Mouse (Mus musculus) stomach, embryonic 15.5 days (tissue): ENCODE data around the gene Tmem98. TPM values are rescaled to one million over a fixed set of nuclear protein-coding genes. Genes with fewer than 3 reads are reported as not detected.

Experiments
- ATAC-seq: fragments of 200-750 bp; cut with Nextera tagmentation; 2 replicates; pipeline ENCODE4 v1.8.0; 2017; ENCODE audit warnings: low read depth, moderate number of reproducible peaks, moderate TSS enrichment; ENCODE audit not compliant: insufficient read depth, low FRiP score
- H3K27ac ChIP-seq: fragments of 300-500 bp; sonication (generic); 2 replicates; pipeline ENCODE4 v1.5.1; 2015; ENCODE audit warnings: mild to moderate bottlenecking, inconsistent platforms
- H3K27me3 ChIP-seq: fragments of 300-500 bp; sonication (generic); replicated peaks from 2 replicates; pipeline ENCODE4 v1.6.1; 2015; ENCODE audit warnings: inconsistent platforms
- H3K36me3 ChIP-seq: fragments of 300-500 bp; sonication (generic); 2 replicates; pipeline ENCODE4 v1.6.1; 2015; ENCODE audit warnings: inconsistent platforms
- H3K4me1 ChIP-seq: fragments of 300-500 bp; sonication (generic); 2 replicates; pipeline ENCODE4 v1.6.1; 2015; ENCODE audit warnings: inconsistent platforms
- H3K4me2 ChIP-seq: fragments of 300-500 bp; sonication (generic); 2 replicates; pipeline ENCODE4 v1.6.1; 2015; ENCODE audit warnings: mild to moderate bottlenecking, inconsistent platforms
- H3K4me3 ChIP-seq: fragments of 300-500 bp; sonication (generic); replicated peaks from 2 replicates; pipeline ENCODE4 v1.5.1; 2015; ENCODE audit warnings: inconsistent platforms
- H3K9ac ChIP-seq: fragments of 300-500 bp; sonication (generic); 2 replicates; pipeline ENCODE4 v1.6.1; 2015; ENCODE audit warnings: inconsistent platforms
- H3K9me3 ChIP-seq: fragments of 300-500 bp; sonication (generic); 2 replicates; pipeline ENCODE4 v1.6.1; 2016; ENCODE audit warnings: inconsistent platforms
- WGBS: fragments of 180-500 bp; shearing (Covaris S2); methylation state at CpG from one replicate; pipeline ENCODE4 v1.1.7; 2015; 5-methylcytosine and 5-hydroxymethylcytosine counted together
- polyA plus RNA-seq: library from polyadenylated mRNA; unstranded; fragments of >200 nt; fragmentation: Nextera tagmentation; extraction: Ambion mirVana; gene quantifications from 2 replicates; pipeline ENCODE4 v1.2.1, GENCODE M21; 2015

Tmem98 gene
- 120 and 133 TPM in 2 replicates for polyA plus RNA-seq

DNA sequence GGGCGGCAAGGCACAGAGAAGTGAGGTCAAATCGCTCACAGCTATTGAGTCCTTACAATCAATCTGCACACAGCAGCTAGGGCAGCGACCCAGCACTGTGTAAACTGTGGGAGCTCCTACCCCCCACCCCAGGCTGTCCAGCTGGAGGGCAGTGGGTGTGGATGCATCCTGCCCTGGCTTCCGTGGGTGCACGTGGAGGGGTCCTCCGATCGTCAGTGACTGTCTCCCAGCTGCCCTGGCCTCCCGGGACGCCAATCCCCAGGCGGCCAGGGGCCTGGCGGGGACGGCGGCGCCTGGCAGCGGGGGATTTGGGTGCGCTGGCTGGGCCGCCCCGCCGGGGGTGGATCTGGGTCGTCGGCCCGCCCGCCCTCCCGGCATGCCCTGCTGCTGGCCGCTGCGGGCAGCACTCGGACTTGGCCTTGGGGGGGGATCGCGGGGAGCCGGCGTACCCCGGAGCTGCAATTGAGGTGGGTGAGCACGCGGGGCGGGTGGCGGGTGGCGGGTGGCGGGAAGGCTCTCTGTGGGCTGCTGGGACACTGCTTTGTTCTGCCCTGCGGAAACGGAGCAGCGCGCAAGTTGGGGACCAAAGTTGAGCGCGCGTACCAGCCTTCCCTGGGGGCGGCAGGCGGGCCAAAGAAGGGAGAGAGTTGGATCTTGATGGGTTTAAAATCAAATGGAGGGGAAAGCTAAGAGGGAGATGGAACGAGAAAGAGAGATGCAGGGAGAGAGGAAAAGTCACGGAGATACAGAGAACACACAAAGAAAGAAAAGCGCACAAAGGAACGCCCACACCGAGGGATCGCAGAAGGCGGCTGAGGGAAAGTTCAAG is at the start of gene Tmem98:
TSS of gene Tmem98 (plus strand) at position 183 of the 829 bp plus-strand sequence.
- Histone ChIP-seq H3K27me3 (no peaks in the 10 kb centered on the region), H3K27ac (peak within 1 kb of the TSS; percentile 88), H3K9ac (peak within 1 kb of the TSS; percentile 65), H3K4me2 (peak within 1 kb of the TSS; percentile 83), H3K4me3 (peak within 1 kb of the TSS; percentile 60), H3K9me3 (no peaks in the 10 kb centered on the region), H3K36me3 (peaks cover 6% of the 10 kb centered on the region; the same call in 1 of the 2 replicates), H3K4me1 (peaks cover 8% of the 10 kb centered on the region; the same call in 1 of the 2 replicates)
- WGBS, result 1% methylated on average over 51 of the region's 54 CpGs
- peak; percentile 65; the same call in 1 of the 2 replicates for ATAC-seq

DNA sequence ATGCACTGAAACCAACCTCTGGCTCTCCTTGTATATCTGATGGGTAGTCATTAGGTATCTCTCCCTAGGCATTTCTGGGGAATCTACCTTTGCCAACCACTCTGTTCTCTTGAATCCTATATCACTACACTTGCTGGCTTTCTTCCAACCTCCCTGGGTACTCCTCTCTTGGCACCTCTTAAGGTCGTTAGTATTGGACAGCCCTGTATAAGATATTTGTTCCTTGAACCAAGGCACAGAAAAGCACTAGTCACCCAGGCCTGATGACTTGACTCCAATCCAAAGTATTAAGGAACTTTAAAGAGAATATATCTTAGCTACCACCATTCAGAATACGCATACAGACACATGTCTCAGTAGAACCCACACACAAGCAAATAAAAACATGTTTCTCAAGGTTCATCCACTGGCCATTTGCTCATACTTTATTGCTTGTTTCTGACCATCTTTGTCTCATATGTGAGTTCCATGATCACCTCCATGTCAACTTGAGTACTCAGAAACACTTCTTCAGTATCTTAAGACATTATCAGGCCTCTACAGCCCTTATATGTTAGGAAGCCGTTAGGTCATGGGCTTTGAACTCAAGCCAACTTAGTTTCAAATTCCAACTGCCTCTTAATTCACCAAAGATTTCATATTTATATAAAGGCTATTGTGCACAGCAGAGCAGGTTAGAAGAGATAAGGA is 48.5 kb upstream of the Tmem98 start:
- H3K4me1 ChIP-seq, result no peaks in the 10 kb centered on the region
- no peak for ATAC-seq
- WGBS, result 81% methylated on average over 3 of the region's 3 CpGs
- no peaks in the 10 kb centered on the region for H3K36me3 ChIP-seq
- H3K27ac ChIP-seq, result no peak overlapping the region
- no peaks in the 10 kb centered on the region for H3K9me3 ChIP-seq
- H3K4me2 ChIP-seq, result no peak overlapping the region
- no peaks in the 10 kb centered on the region for H3K27me3 ChIP-seq
- H3K4me3 ChIP-seq, result no peak overlapping the region
- no peak overlapping the region for H3K9ac ChIP-seq

DNA sequence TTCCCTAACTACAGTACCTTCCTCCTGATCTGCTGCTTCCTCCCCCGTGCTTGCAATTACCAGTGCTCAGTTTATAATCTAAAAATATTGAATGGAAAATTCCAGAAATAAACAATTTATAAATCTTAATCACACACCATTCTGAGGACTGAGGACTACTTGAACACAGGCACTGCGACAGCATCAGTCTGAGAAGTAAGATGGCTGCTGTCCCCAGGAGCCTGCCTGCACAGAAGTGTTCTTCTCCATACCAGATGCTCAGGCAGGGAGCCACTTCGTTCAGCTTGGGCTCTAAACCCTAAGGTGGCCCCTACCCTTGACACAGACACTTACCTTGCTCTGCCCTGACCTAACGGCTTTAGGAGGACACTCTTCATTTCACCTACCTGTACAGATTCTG is 47.9 kb upstream of the Tmem98 start:
- no peaks in the 10 kb centered on the region for H3K27me3 ChIP-seq
- H3K4me2 ChIP-seq, result no peak overlapping the region
- no peaks in the 10 kb centered on the region for H3K36me3 ChIP-seq
- no peak for ATAC-seq
- H3K4me3 ChIP-seq, result no peak overlapping the region
- no peak overlapping the region for H3K27ac ChIP-seq
- WGBS, result 71% methylated on average over 4 of the region's 4 CpGs
- no peaks in the 10 kb centered on the region for H3K4me1 ChIP-seq
- no peak overlapping the region for H3K9ac ChIP-seq
- no peaks in the 10 kb centered on the region for H3K9me3 ChIP-seq

DNA sequence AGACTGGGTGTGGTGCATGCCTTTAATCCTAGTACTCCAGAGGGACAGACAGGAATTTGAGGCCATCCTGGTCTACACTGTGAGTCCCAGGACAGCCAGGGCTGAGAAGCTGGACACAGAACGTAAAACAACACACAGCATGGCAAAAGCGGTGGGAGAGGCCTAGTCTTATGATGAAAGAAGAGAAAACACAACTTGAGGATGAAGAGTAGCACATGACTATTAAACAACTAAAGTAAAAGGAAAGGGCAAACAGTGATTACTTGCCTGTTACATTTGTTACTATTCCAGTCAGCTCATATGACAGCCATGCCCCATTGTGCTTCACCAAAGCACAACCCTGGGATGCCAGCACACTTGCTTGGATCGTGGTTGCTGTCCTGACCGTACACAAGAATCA is 43.9 kb upstream of the Tmem98 start:
- Histone ChIP-seq H3K36me3 (no peaks in the 10 kb centered on the region), H3K27me3 (no peaks in the 10 kb centered on the region), H3K4me2 (no peak overlapping the region), H3K4me1 (no peaks in the 10 kb centered on the region), H3K9me3 (no peaks in the 10 kb centered on the region), H3K4me3 (no peak overlapping the region), H3K9ac (no peak overlapping the region), H3K27ac (no peak overlapping the region)
- 91% methylated on average over 4 of the region's 4 CpGs for WGBS
- no peak for ATAC-seq

DNA sequence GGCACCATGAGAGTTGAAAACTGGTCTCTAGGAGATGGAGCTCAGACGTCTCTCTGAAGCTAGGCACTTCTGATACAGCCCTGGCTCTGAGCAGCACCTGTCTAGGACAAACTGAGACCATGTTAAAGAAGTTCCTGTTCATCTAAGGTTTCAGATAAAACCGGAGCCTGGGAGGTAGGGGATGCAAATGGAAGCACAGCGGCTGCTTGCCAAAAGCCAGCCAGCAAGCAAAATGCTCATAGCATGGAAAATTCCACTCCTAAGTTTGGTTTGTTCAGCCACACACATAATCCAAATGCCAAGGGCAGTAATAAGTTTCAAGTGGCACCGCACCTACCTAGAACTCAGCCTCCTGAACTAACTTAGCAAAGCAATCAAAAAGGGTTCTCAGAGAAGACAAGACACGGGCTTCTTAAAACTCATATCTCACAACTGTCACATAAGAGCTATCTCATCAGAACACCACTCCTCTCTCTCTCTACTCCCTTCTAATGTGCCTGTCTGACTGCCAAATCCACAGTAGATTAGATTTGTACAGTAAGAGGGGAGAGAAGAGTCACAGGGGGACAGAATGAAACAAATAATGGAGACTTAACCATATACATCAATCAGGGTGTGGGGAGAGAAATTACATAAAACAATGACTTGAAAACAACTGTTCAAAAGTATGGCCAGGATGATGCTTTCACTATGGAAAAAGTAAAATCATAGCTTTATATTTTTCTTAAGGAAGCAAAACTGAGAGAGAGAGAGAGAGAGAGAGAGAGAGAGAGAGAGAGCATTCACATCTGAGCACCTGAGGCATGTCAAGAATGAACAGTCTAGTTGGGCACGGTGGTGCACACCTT is 43.3 kb upstream of the Tmem98 start:
- Histone ChIP-seq H3K4me3 (no peak overlapping the region), H3K27ac (no peak overlapping the region), H3K27me3 (no peaks in the 10 kb centered on the region), H3K36me3 (no peaks in the 10 kb centered on the region), H3K9ac (no peak overlapping the region), H3K4me1 (no peaks in the 10 kb centered on the region), H3K4me2 (no peak overlapping the region), H3K9me3 (no peaks in the 10 kb centered on the region)
- no peak for ATAC-seq
- 63% methylated on average over 6 of the region's 6 CpGs for WGBS

DNA sequence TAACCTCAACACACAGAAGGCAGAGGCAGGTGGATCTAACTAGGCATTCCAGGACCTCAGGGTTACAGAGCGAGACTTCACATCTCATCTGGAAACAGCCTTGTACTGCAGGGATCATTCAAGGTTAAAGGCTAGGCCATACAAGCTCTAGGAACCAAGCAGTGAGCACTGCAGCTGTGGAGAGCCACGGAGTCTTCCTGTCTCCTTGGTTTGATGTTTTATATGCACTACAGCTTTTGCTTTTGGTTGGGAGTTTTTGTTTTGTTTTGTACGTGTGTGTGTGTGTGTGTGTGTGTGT is 42.7 kb upstream of the Tmem98 start:
- no peak for ATAC-seq
- H3K27ac ChIP-seq, result no peak overlapping the region
- H3K4me1 ChIP-seq, result no peaks in the 10 kb centered on the region
- WGBS, result 69% methylated on average over 3 of the region's 3 CpGs
- H3K4me3 ChIP-seq, result no peak overlapping the region
- H3K4me2 ChIP-seq, result no peak overlapping the region
- H3K36me3 ChIP-seq, result no peaks in the 10 kb centered on the region
- H3K27me3 ChIP-seq, result no peaks in the 10 kb centered on the region
- no peak overlapping the region for H3K9ac ChIP-seq
- H3K9me3 ChIP-seq, result no peaks in the 10 kb centered on the region

DNA sequence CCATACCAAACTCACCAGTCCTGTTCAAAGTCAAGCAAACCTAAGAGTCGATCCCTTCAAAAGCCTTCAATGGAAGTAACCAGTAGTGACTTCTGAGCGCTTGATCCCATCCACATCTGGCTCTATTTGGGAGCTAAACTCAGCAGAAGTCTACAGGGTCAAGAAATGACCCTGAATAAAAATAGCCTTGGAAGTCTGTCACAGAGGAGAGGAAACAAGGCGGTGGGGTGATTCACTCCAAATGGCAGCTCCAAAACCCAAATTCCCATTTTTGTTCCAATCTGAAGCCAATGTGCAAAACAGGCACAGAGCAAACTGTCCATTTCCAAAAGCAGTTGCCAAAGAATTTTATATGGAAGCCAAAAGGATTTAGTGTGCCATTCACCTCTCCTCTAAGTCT is 38.8 kb upstream of the Tmem98 start:
- Histone ChIP-seq H3K9me3 (no peaks in the 10 kb centered on the region), H3K27ac (no peak overlapping the region), H3K27me3 (no peaks in the 10 kb centered on the region), H3K9ac (no peak overlapping the region), H3K4me1 (0 out of 2 replicates have a peak, but pooled peaks cover 4% of the 10 kb centered on the region), H3K4me2 (no peak overlapping the region), H3K4me3 (no peak overlapping the region), H3K36me3 (no peaks in the 10 kb centered on the region)
- WGBS, result 85% methylated on average over 3 of the region's 3 CpGs
- no peak for ATAC-seq

DNA sequence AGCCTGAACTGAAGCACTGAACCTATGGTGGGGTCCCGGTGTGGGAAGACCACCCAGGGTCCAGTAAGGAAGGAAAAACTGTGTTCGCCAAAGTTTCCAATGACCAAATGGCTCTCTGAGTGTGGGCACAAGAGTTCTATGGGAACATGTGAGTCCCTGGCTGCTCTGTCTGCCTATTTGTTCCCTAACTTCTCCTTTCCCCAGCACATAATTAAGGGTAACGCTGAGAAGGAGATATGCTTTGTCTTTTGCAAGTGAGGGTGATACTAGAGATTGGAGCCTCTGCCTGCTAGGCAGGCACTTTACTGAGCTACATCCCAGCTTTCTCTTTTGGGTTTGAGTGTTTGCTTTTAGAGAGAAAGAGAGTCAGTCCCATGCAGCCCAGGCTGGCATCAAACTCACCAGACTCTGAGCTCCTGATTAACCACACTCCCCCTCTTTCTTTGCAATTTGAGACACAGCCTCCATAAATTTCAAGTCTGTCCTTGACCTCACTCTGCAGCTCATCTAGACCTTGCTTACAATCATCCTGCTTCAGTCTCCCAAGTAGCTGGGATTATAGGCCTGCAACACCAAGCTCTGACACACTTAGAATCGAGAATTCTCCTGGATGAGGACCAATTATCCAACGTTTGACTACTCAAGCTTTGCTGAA is 38.3 kb upstream of the Tmem98 start:
- Histone ChIP-seq H3K27me3 (no peaks in the 10 kb centered on the region), H3K4me3 (no peak overlapping the region), H3K4me2 (no peak overlapping the region), H3K27ac (no peak overlapping the region), H3K9ac (no peak overlapping the region), H3K4me1 (0 out of 2 replicates have a peak, but pooled peaks cover 4% of the 10 kb centered on the region), H3K36me3 (no peaks in the 10 kb centered on the region), H3K9me3 (no peaks in the 10 kb centered on the region)
- ATAC-seq, result no peak
- WGBS, result 81% methylated on average over 5 of the region's 5 CpGs

DNA sequence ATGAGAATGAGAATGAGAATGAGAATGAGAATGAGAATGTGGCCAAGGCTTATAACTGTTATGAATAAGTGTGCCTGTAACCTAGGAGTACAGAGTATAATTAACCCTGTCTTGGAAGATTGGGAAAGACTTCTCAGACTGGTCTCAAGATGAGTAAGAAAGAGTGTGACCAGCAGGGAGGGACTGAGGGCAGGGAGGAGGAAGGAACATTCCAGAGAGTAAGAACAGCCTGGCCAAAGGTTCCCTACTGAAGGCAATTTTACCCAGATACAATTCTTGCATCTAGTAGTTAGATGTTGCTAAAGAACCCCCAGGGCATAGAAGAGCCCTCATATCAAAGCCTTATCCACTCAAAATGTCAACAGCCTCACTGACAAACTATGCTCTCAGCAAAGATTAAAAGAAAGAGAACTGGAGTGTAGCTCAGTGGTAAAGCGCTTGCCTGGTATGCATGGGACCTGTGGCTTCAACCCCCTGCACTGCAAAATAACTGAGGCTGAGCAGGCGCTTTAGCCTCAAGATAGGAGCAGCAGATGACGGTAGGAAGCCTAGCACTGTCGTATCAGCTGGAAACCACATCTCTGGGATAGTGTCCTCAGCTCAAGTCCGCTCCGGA is 37.3 kb upstream of the Tmem98 start:
- no peak for ATAC-seq
- H3K36me3 ChIP-seq, result no peaks in the 10 kb centered on the region
- H3K27me3 ChIP-seq, result no peaks in the 10 kb centered on the region
- H3K9me3 ChIP-seq, result no peaks in the 10 kb centered on the region
- no peak overlapping the region for H3K9ac ChIP-seq
- no peak overlapping the region for H3K4me3 ChIP-seq
- no peak overlapping the region for H3K4me2 ChIP-seq
- 0 out of 2 replicates have a peak, but pooled peaks cover 4% of the 10 kb centered on the region for H3K4me1 ChIP-seq
- H3K27ac ChIP-seq, result no peak overlapping the region
- WGBS, result 84% methylated on average over 6 of the region's 6 CpGs

DNA sequence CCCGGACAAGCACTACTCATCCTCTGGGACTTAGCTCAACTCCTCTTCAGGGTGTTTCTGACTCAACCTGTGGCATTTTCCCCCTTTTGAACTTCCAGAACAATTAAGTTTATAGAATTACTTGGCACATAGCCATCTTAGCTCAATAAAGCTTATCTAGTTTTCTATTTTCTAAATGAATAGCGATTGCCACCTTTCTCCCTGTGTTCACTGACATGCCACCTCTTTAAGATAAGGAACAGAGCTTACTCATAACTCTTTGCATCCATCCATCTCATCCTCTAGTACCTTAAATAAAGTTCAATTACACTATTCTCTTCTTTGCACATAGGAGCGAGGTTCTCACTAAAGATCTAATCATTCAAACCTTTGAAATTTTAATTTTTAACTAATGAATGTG is 34.4 kb upstream of the Tmem98 start:
- H3K9me3 ChIP-seq, result no peaks in the 10 kb centered on the region
- no peaks in the 10 kb centered on the region for H3K36me3 ChIP-seq
- peaks cover 12% of the 10 kb centered on the region for H3K4me1 ChIP-seq
- H3K9ac ChIP-seq, result no peak overlapping the region
- 65% methylated on average over 3 of the region's 3 CpGs for WGBS
- H3K27me3 ChIP-seq, result no peaks in the 10 kb centered on the region
- ATAC-seq, result no peak
- H3K27ac ChIP-seq, result no peak overlapping the region
- no peak overlapping the region for H3K4me3 ChIP-seq
- H3K4me2 ChIP-seq, result no peak overlapping the region

DNA sequence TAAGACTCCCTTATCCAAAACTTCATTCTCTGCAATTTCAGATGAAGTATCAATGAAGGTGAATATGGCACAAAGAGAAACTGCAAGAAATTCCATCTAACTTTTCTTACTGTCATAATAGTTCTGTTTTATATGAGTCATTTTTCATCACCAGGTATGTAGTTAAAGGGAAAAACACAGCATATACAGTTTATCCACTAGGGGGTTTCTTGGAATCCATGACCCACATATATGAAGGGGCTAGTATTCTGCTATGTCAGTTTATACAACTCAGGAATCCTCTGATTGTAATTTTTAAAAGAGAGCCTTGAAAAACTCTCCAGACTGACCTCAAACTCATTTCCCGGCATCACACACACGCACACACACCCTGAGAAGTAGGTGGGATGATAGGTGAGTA is 32.3 kb upstream of the Tmem98 start:
- peak overlapping the region; percentile 16; the same call in 1 of the 2 replicates for H3K4me2 ChIP-seq
- ATAC-seq, result no peak
- 81% methylated on average over 2 of the region's 2 CpGs for WGBS
- H3K27me3 ChIP-seq, result no peaks in the 10 kb centered on the region
- no peaks in the 10 kb centered on the region for H3K36me3 ChIP-seq
- no peak overlapping the region for H3K9ac ChIP-seq
- no peak overlapping the region for H3K27ac ChIP-seq
- H3K9me3 ChIP-seq, result no peaks in the 10 kb centered on the region
- peaks cover 12% of the 10 kb centered on the region for H3K4me1 ChIP-seq
- H3K4me3 ChIP-seq, result no peak overlapping the region
